Mouse (Mus musculus) forebrain, embryonic 13.5 days (tissue): Measurements from ENCODE around the gene Nfkbia. TPM values are rescaled to one million over a fixed set of nuclear protein-coding genes. Genes with fewer than 3 reads are reported as not detected.

Source experiments
- ATAC-seq: fragments of 200-750 bp; cut with Nextera tagmentation; 2 replicates; pipeline ENCODE4 v1.8.0; 2017
- H3K27ac ChIP-seq: fragments of 300-500 bp; sonication (generic); 2 replicates; pipeline ENCODE4 v1.5.1; 2015; ENCODE audit warnings: inconsistent platforms, mild to moderate bottlenecking, moderate library complexity
- H3K27me3 ChIP-seq: fragments of 300-500 bp; sonication (generic); 2 replicates; pipeline ENCODE4 v1.6.1; 2015; ENCODE audit warnings: mild to moderate bottlenecking, inconsistent platforms
- H3K36me3 ChIP-seq: fragments of 300-500 bp; sonication (generic); 2 replicates; pipeline ENCODE4 v1.6.1; 2015; ENCODE audit warnings: mild to moderate bottlenecking, inconsistent platforms; ENCODE audit not compliant: poor library complexity, severe bottlenecking
- H3K4me1 ChIP-seq: fragments of 300-500 bp; sonication (generic); 2 replicates; pipeline ENCODE4 v1.6.1; 2015; ENCODE audit warnings: inconsistent platforms
- H3K4me2 ChIP-seq: fragments of 300-500 bp; sonication (generic); 2 replicates; pipeline ENCODE4 v1.6.1; 2015; ENCODE audit warnings: inconsistent platforms, mild to moderate bottlenecking, moderate library complexity
- H3K4me3 ChIP-seq: fragments of 300-500 bp; sonication (generic); 2 replicates; pipeline ENCODE4 v1.5.1; 2015; ENCODE audit warnings: mild to moderate bottlenecking, inconsistent platforms
- H3K9ac ChIP-seq: fragments of 300-500 bp; sonication (generic); 2 replicates; pipeline ENCODE4 v1.6.1; 2015; ENCODE audit warnings: mild to moderate bottlenecking, inconsistent platforms
- H3K9me3 ChIP-seq: fragments of 300-500 bp; sonication (generic); replicated peaks from 2 replicates; pipeline ENCODE4 v1.6.1; 2016; ENCODE audit warnings: inconsistent platforms
- WGBS: fragments of 180-500 bp; shearing (Covaris S2); methylation state at CpG from one replicate; pipeline ENCODE4 v1.1.7; 2015; 5-methylcytosine and 5-hydroxymethylcytosine counted together
- polyA plus RNA-seq: library from polyadenylated mRNA; unstranded; fragments of >200 nt; fragmentation: Nextera tagmentation; extraction: Ambion mirVana; gene quantifications from 2 replicates; pipeline ENCODE4 v1.2.1, GENCODE M21; 2015

Gene Nfkbia
- polyA plus RNA-seq, 1 experiment from 2014 or later, result 47.0 TPM

DNA sequence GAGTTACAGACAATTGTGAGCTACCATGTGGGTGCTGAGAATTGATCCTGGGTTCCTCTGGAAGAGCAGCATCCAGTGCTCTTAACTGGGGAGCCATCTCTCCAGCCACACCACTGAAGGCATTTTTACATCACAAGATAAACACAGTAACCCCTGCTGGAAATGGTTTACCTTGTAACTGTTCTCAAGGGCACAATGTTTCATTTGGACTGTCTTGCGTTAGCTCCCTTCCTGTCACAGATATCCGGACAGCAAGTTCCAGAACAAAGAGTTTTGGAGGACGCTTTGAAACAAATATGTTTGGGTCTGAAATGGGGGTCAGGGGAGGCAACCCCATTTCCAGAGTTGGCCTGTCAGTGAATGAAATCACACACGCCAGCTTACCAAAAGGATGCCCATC lies 46.9 kb downstream of the Nfkbia start:
- Histone ChIP-seq H3K4me2 (no peak overlapping the region), H3K36me3 (no peaks in the 10 kb centered on the region), H3K27me3 (no peaks in the 10 kb centered on the region), H3K9me3 (no peaks in the 10 kb centered on the region), H3K4me1 (peaks cover 24% of the 10 kb centered on the region), H3K27ac (peak overlapping the region; percentile 92; the same call in 1 of the 2 replicates), H3K9ac (no peak overlapping the region), H3K4me3 (no peak overlapping the region)
- WGBS, result 86% methylated on average over 4 of the region's 4 CpGs
- no peak for ATAC-seq

GRCm38 (mm10) chr12:55444031-55444451 lies 48.4 kb downstream of the Nfkbia start:
- Histone ChIP-seq H3K4me2 (no peak overlapping the region), H3K27ac (no peak overlapping the region), H3K9me3 (no peaks in the 10 kb centered on the region), H3K36me3 (no peaks in the 10 kb centered on the region), H3K4me3 (no peak overlapping the region), H3K27me3 (no peaks in the 10 kb centered on the region), H3K9ac (no peak overlapping the region), H3K4me1 (peaks cover 24% of the 10 kb centered on the region)
- no peak for ATAC-seq
- whole genome bisulfite sequencing, result 88% methylated on average over 4 of the region's 4 CpGs

DNA sequence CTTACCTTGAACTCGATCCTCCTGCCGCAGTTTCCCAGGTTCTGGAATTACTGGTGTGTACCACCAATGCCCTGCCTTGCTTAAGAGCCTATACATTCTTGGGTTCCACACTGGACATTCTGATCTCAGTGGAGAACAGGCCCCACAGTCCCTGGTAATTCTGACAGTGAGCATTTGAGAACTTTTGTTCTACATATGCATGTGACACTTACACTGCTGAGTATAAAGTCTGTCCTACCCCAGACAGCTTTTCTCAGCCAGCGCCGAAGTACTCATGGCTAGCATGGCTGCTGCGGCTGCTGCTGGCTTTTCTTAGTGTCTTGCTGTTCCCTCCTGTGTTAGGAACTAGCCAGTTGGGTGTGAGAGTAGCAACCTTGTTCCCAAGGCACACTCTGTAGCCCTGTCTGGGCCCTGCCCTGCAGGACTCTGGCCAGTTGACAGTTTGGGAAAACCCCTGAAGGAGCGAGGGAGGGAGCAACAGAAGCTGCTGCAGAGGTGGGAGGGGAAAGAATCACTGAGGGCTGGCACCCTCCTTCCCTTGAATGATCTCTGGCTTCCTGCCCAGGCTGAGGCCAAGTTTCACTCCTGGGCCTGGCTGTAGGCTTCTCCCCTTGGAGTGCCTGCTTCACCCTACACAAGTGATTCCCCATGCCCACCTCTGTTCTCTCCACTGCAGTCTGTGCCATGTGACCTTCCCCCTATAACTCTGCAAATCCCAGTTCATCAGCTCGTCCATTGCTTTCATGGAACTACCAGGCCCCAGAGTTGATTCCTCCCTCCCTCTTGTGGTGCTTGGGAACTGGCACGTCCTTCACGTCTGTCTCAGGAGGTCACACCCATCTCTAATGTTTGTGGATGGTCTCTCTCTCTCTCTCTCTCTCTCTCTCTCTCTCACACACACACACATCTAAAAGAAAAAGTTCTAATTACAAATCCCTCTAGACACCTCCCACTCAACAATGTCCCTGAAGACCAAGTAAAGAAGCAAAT lies 49.3 kb downstream of the Nfkbia start:
- H3K4me3 ChIP-seq, result no peak overlapping the region
- H3K9ac ChIP-seq, result no peak overlapping the region
- H3K27ac ChIP-seq, result no peak overlapping the region; the same call in 1 of the 2 replicates
- H3K27me3 ChIP-seq, result no peaks in the 10 kb centered on the region
- peaks cover 33% of the 10 kb centered on the region for H3K4me1 ChIP-seq
- no peaks in the 10 kb centered on the region for H3K36me3 ChIP-seq
- no peak overlapping the region for H3K4me2 ChIP-seq
- ATAC-seq, result no peak
- H3K9me3 ChIP-seq, result no peaks in the 10 kb centered on the region
- WGBS, result 67% methylated on average over 9 of the region's 9 CpGs

GRCm38 (mm10) chr12:55442245-55442644 lies 50.2 kb downstream of the Nfkbia start:
- Histone ChIP-seq H3K9me3 (no peaks in the 10 kb centered on the region), H3K4me3 (no peak overlapping the region), H3K4me2 (no peak overlapping the region), H3K9ac (no peak overlapping the region), H3K27ac (no peak overlapping the region), H3K27me3 (no peaks in the 10 kb centered on the region), H3K36me3 (no peaks in the 10 kb centered on the region), H3K4me1 (peaks cover 33% of the 10 kb centered on the region)
- WGBS, result 82% methylated on average over 1 of the region's 1 CpGs
- ATAC-seq, result no peak

GRCm38 (mm10) chr12:55440416-55440815 lies 52.0 kb downstream of the Nfkbia start:
- Histone ChIP-seq H3K27ac (no peak overlapping the region), H3K4me2 (no peak overlapping the region), H3K27me3 (no peaks in the 10 kb centered on the region), H3K4me1 (peaks cover 20% of the 10 kb centered on the region), H3K36me3 (no peaks in the 10 kb centered on the region), H3K9ac (no peak overlapping the region), H3K4me3 (no peak overlapping the region), H3K9me3 (no peaks in the 10 kb centered on the region)
- 77% methylated on average over 5 of the region's 5 CpGs for WGBS
- no peak for ATAC-seq

Other genes starting within 250 kb of the Nfkbia start
- gene 1110008L16Rik, start 193.1 kb downstream of the Nfkbia start, polyA plus RNA-seq, result 8.9 and 12.3 TPM in 2 replicates
- gene Ppp2r3c, start 189.6 kb downstream of the Nfkbia start, polyA plus RNA-seq, result 27.1 and 28.1 TPM in 2 replicates
- gene Psma6, start 108.4 kb downstream of the Nfkbia start, polyA plus RNA-seq, result 505 and 510 TPM in 2 replicates
- gene Aldoart2, start 72.6 kb upstream of the Nfkbia start, polyA plus RNA-seq, result not detected in 2 replicates
- 1.1 and 2.4 TPM in 2 replicates for gene Insm2, start 106.8 kb upstream of the Nfkbia start, polyA plus RNA-seq